Mouse (Mus musculus) bone marrow, adult 2 months (tissue): ENCODE measurements around the gene Hjurp. TPM values are rescaled to one million over a fixed set of nuclear protein-coding genes. Genes with fewer than 3 reads are reported as not detected.

Source experiments
- H3K27ac ChIP-seq: fragments of 200-500 bp; 2 replicates; pipeline ENCODE4 v1.5.1; 2012; ENCODE audit warnings: low read depth, mild to moderate bottlenecking, control low read depth, inconsistent platforms, low read length; ENCODE audit not compliant: control insufficient read depth, poor library complexity, insufficient read depth
- H3K4me1 ChIP-seq: fragments of 200-500 bp; 2 replicates; pipeline ENCODE4 v1.6.1; 2011; ENCODE audit warnings: low read length; ENCODE audit not compliant: control insufficient read depth, insufficient read depth
- H3K4me3 ChIP-seq: fragments of 200-500 bp; replicated peaks from 2 replicates; pipeline ENCODE3; 2011; ENCODE audit warnings: mild to moderate bottlenecking, low read depth, low read length, control low read depth; ENCODE audit not compliant: control insufficient read depth
- CTCF ChIP-seq: fragments of 200-500 bp; IDR thresholded peaks from 2 replicates; pipeline ENCODE4 v1.5.1; 2011; ENCODE audit warnings: low read length, control low read depth; ENCODE audit not compliant: control insufficient read depth, insufficient read depth
- POLR2A ChIP-seq: fragments of 200-500 bp; IDR thresholded peaks from 2 replicates; pipeline ENCODE4 v1.6.1; 2011; ENCODE audit warnings: low read depth, mild to moderate bottlenecking, control low read depth, low read length, borderline replicate concordance; ENCODE audit not compliant: control insufficient read depth
- WGBS: fragments of 180-500 bp; shearing (Covaris S2); methylation state at CpG from one replicate; pipeline ENCODE4 v1.1.7; 2018; 5-methylcytosine and 5-hydroxymethylcytosine counted together
- polyA plus RNA-seq: library from polyadenylated mRNA; stranded (reverse); fragments of >200 nt; gene quantifications from 2 replicates; pipeline ENCODE4 v1.2.4, GENCODE M21; 2011; ENCODE audit warnings: low replicate concordance; ENCODE audit not compliant: missing spikeins, insufficient read depth, insufficient read length

Gene Hjurp
- polyA plus RNA-seq, 1 experiment = 135 TPM

GRCm38 (mm10) chr1:88217144-88217543 lies 60.3 kb downstream of the Hjurp start:
- TF ChIP-seq CTCF (no peak), POLR2A (no peak)
- H3K4me1 ChIP-seq = no peaks in the 10 kb centered on the region
- WGBS = 55% methylated on average over 2 of the region's 2 CpGs
- no peak overlapping the region for H3K4me3 ChIP-seq
- no peak overlapping the region for H3K27ac ChIP-seq

- no peak overlapping the region for H3K27ac ChIP-seq
- no peak for TF ChIP-seq POLR2A
- 52% methylated on average over 2 of the region's 2 CpGs for WGBS
Measured at GRCm38 (mm10) chr1:88216551-88216950, 60.9 kb downstream of the Hjurp start.

GRCm38 (mm10) chr1:88215466-88216380 lies 61.7 kb downstream of the Hjurp start:
- no peak for TF ChIP-seq POLR2A
- TF ChIP-seq CTCF = no peak
- H3K27ac ChIP-seq = no peak overlapping the region
- H3K4me3 ChIP-seq = no peak overlapping the region
- 66% methylated on average over 10 of the region's 10 CpGs for WGBS
- no peaks in the 10 kb centered on the region for H3K4me1 ChIP-seq

More at GRCm38 (mm10) chr1:88216551-88216950, 60.9 kb downstream of the Hjurp start:
- Histone ChIP-seq H3K4me1 (no peaks in the 10 kb centered on the region), H3K4me3 (no peak overlapping the region)

- TF ChIP-seq POLR2A (no peak), CTCF (no peak)
- 74% methylated on average over 2 of the region's 2 CpGs for WGBS
- Histone ChIP-seq H3K4me3 (no peak overlapping the region), H3K27ac (no peak overlapping the region), H3K4me1 (no peaks in the 10 kb centered on the region)
Measured at GRCm38 (mm10) chr1:88214462-88214952, 62.9 kb downstream of the Hjurp start.

GRCm38 (mm10) chr1:88213766-88214461 lies 63.5 kb downstream of the Hjurp start:
- Histone ChIP-seq H3K27ac (no peak overlapping the region), H3K4me3 (no peak overlapping the region), H3K4me1 (no peaks in the 10 kb centered on the region)
- TF ChIP-seq POLR2A (no peak), CTCF (no peak)
- WGBS = 72% methylated on average over 2 of the region's 2 CpGs

- WGBS = 65% methylated on average over 1 of the region's 1 CpGs
- TF ChIP-seq POLR2A = no peak
- TF ChIP-seq CTCF = no peak
- no peak overlapping the region for H3K27ac ChIP-seq
- H3K4me1 ChIP-seq = no peaks in the 10 kb centered on the region; the same call in 1 of the 2 replicates
- H3K4me3 ChIP-seq = no peak overlapping the region
Measured at GRCm38 (mm10) chr1:88213061-88213460, 64.4 kb downstream of the Hjurp start.

Other genes with a start within 250 kb of the Hjurp start
- gene Ugt1a10, start 222.2 kb downstream of the Hjurp start, polyA plus RNA-seq = not detected in 2 replicates
- gene Ugt1a9, start 206.8 kb downstream of the Hjurp start, polyA plus RNA-seq = not detected in 2 replicates
- gene Ugt1a8, start 189.8 kb downstream of the Hjurp start, polyA plus RNA-seq = not detected in 2 replicates
- 3.8 TPM in 1 of 2 replicates, not detected in the other for gene Ugt1a7c, start 182.6 kb downstream of the Hjurp start, polyA plus RNA-seq
- 1.1 and 6.5 TPM in 2 replicates for gene Ugt1a6b, start 174.4 kb downstream of the Hjurp start, polyA plus RNA-seq
- 1.0 TPM in 1 of 2 replicates, not detected in the other for gene Ugt1a6a, start 142.8 kb downstream of the Hjurp start, polyA plus RNA-seq
- gene Ugt1a5, start 111.6 kb downstream of the Hjurp start, polyA plus RNA-seq = 4.0 TPM in 1 of 2 replicates, not detected in the other
- 5.8 and 6.3 TPM in 2 replicates for gene Ugt1a2, start 77.0 kb downstream of the Hjurp start, polyA plus RNA-seq
- gene Dnajb3, start 71.9 kb downstream of the Hjurp start, polyA plus RNA-seq = 10.2 and 12.8 TPM in 2 replicates
- gene Ugt1a1, start 65.7 kb downstream of the Hjurp start, polyA plus RNA-seq = 1.8 TPM in 1 of 2 replicates, not detected in the other
- gene Mroh2a, start 50.6 kb downstream of the Hjurp start, polyA plus RNA-seq = 3.9 and 4.5 TPM in 2 replicates
- gene Trpm8, start within 50 bp of the Hjurp start, polyA plus RNA-seq = not detected in 2 replicates
- gene Spp2, start 129.3 kb upstream of the Hjurp start, polyA plus RNA-seq = 4.0 TPM in 1 of 2 replicates, not detected in the other
- gene Glrp1, start 232.4 kb upstream of the Hjurp start, polyA plus RNA-seq = 0.50 and 2.6 TPM in 2 replicates